Mouse (Mus musculus): Measurements from ENCODE around the gene Ifi203. TPM values are rescaled to one million over a fixed set of nuclear protein-coding genes. Genes with fewer than 3 reads are reported as not detected.
"Not testable (repeated sequence)": the region's sequence is repeated elsewhere in the genome, so short reads cannot be mapped to it uniquely, and the experiment has no call there.

Ifi203 gene
- polyA plus RNA-seq, 1 experiment from 2014 or later, result 0.17 TPM

DNA sequence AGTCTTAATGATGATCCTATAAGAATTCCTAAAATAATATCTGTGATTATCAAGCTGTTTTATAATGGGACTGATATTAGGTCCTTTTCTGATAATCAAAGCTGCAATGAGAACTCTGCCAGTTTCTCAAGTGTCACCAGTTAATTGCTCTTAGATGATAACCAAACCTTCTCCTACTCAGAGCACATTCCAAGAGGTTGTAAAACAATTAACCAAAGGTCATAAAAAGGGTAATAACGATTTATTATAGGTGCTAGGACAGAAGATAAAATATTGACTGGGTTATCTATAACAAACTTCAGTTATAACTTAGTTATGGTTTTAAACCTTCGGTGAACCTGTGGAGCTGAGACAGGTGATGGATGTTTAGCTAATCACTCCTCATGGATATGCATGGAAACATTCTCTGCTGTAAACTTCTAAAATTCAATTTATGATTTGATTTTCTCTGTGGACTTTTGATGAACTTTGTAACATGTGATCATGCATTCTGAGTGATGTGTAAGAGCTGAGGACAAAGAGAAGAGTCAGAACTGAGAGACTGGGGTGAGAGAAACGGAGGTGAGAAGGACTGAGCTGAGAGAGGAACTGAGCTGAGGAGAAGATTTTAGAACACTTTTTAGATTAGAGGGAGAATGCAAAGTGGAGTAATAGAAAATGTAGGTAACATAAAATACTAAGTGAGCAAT is 13.5 kb upstream of the Ifi203 start:
- 76% methylated on average over 3 of the region's 3 CpGs for WGBS
- H3K36me3 ChIP-seq (replicated peaks; ENCODE audit: control insufficient read depth, insufficient read depth, low read depth, low read length); H3K4me2 ChIP-seq (ENCODE audit: low read depth, low read length); ATAC-seq (replicated peaks; ENCODE audit: insufficient number of reproducible peaks, low FRiP score, low TSS enrichment, low read depth); H3K4me1 ChIP-seq (ENCODE audit: control insufficient read depth, insufficient read depth, low read length); DNase-seq (ENCODE audit: low spot score); H3K9me3 ChIP-seq (replicated peaks; ENCODE audit: control insufficient read depth, low read length); H3K4me3 ChIP-seq (ENCODE audit: low read depth, low read length); H3K27me3 ChIP-seq (ENCODE audit: control insufficient read depth, insufficient read depth, low read length); H3K27ac ChIP-seq (replicated peaks; ENCODE audit: low read depth, low read length); H3K9ac ChIP-seq (replicated peaks; ENCODE audit: low read length): not testable (repeated sequence)

DNA sequence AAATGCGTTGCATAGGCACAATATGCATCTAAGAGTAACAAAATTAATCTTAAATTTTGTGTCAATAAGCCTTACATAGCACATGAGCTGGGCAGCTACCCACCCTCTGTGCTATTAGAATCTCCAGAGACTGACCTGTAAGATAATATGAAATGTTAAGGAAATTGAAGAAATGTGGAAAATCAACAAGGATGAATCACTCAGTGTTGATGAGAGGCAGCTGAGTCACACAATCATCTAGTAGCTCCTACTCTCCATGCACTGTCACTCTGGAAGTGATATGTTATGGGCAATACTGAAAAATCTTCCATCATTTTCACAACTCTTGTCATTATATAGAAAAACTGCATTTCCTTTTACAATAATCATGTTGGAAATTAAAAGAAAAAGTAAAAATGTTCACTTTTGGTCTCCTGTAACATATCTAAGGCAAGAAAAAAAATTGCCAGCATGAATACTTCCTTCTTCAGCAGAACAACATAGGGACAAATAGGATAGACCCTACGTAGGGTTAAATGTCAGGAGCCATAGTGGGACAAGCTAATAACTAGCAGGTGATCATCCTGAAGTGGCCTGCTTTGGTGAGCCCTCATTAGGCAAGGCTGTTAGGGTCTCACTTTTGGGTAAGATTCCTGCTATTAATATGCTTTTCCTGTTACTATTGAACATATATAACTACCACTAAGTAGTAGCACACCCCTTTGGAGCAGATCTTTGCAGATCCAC is 12.8 kb upstream of the Ifi203 start:
- DNase-seq (ENCODE audit: low spot score) (no peak), ATAC-seq (replicated peaks; ENCODE audit: insufficient number of reproducible peaks, low FRiP score, low TSS enrichment, low read depth) (no peak)
- no peaks in the 10 kb centered on the region for H3K27me3 ChIP-seq (ENCODE audit: control insufficient read depth, insufficient read depth, low read length)
- no peak overlapping the region for H3K4me3 ChIP-seq (ENCODE audit: low read depth, low read length)
- no peak overlapping the region for H3K4me2 ChIP-seq (ENCODE audit: low read depth, low read length)
- H3K36me3 ChIP-seq (replicated peaks; ENCODE audit: control insufficient read depth, insufficient read depth, low read depth, low read length), result no peaks in the 10 kb centered on the region
- H3K27ac ChIP-seq (replicated peaks; ENCODE audit: low read depth, low read length), result no peak overlapping the region
- H3K4me1 ChIP-seq (ENCODE audit: control insufficient read depth, insufficient read depth, low read length), result no peaks in the 10 kb centered on the region
- no peaks in the 10 kb centered on the region for H3K9me3 ChIP-seq (replicated peaks; ENCODE audit: control insufficient read depth, low read length)
- WGBS, result 86% methylated on average over 2 of the region's 2 CpGs
- no peak overlapping the region for H3K9ac ChIP-seq (replicated peaks; ENCODE audit: low read length)

DNA sequence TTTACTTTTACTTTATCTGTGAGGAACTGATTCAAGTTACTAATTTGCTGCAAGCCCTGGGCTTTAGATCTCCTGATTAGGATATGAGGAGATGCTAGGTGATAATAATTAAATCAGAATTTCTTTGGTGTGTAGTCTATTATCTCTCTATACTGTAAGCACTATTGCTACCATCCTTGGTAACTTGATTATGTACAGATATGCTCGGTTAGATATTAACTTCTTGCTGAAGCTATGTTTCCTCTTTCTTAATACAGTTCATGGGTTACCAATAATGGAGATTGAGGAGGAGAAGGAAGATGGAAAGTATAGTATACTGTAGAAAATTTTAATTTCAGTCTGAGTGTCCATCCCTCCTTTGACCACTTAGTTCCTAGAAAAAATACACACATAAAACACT is 11.1 kb upstream of the Ifi203 start:
- no peak overlapping the region for H3K9ac ChIP-seq (replicated peaks; ENCODE audit: low read length)
- H3K9me3 ChIP-seq (replicated peaks; ENCODE audit: control insufficient read depth, low read length), result no peaks in the 10 kb centered on the region
- no peak overlapping the region for H3K4me3 ChIP-seq (ENCODE audit: low read depth, low read length)
- ATAC-seq (replicated peaks; ENCODE audit: insufficient number of reproducible peaks, low FRiP score, low TSS enrichment, low read depth), result no peak
- no peak for DNase-seq (ENCODE audit: low spot score)
- no peak overlapping the region for H3K4me2 ChIP-seq (ENCODE audit: low read depth, low read length)
- no peaks in the 10 kb centered on the region for H3K27me3 ChIP-seq (ENCODE audit: control insufficient read depth, insufficient read depth, low read length)
- no peak overlapping the region for H3K27ac ChIP-seq (replicated peaks; ENCODE audit: low read depth, low read length)
- 81% methylated on average over 1 of the region's 1 CpGs for WGBS
- H3K4me1 ChIP-seq (ENCODE audit: control insufficient read depth, insufficient read depth, low read length), result no peaks in the 10 kb centered on the region
- no peaks in the 10 kb centered on the region for H3K36me3 ChIP-seq (replicated peaks; ENCODE audit: control insufficient read depth, insufficient read depth, low read depth, low read length)

DNA sequence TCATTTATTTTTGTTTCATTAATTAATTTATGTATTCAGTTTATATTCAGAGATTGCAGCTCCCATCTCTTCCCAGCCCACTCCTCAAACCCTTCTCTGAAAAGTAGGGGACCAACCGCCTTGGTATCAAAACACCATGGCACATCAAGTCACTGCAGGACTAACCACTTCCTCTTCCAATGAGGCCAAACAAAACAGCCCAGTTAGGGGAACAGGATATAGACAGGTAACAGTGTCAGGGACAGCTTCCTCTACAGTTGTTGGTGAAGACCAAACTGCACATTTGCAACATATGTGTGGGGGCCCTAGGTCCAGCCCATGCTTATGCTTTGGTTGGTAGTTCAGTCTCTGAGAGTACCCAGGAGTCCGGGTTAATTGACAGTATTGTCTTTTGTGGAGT is 6.6 kb upstream of the Ifi203 start:
- not testable (repeated sequence) for ATAC-seq (replicated peaks; ENCODE audit: insufficient number of reproducible peaks, low FRiP score, low TSS enrichment, low read depth); H3K27ac ChIP-seq (replicated peaks; ENCODE audit: low read depth, low read length)
- 86% methylated on average over 2 of the region's 2 CpGs for WGBS

DNA sequence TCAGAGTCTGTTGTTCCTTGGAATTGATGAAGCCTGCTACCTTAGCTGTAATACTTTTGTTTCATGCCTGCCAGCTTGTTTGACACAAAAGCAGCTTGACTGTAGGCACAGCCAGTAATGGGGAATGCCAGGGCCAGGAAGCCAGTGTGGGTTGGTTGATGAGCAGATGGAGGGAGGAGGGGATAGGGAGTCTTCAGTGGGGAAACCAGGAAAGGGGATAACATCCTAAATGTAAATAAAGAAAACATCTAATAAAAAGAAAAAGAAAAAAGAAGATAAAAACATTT is 251 bp upstream of the Ifi203 start:
- not testable (repeated sequence) for H3K4me1 ChIP-seq (ENCODE audit: control insufficient read depth, insufficient read depth, low read length); H3K27me3 ChIP-seq (ENCODE audit: control insufficient read depth, insufficient read depth, low read length); H3K27ac ChIP-seq (replicated peaks; ENCODE audit: low read depth, low read length)

More for the DNA sequence above, 6.6 kb upstream of the Ifi203 start:
- not testable (repeated sequence) for H3K4me3 ChIP-seq (ENCODE audit: low read depth, low read length); H3K9ac ChIP-seq (replicated peaks; ENCODE audit: low read length); H3K36me3 ChIP-seq (replicated peaks; ENCODE audit: control insufficient read depth, insufficient read depth, low read depth, low read length); H3K4me1 ChIP-seq (ENCODE audit: control insufficient read depth, insufficient read depth, low read length); H3K27me3 ChIP-seq (ENCODE audit: control insufficient read depth, insufficient read depth, low read length); H3K9me3 ChIP-seq (replicated peaks; ENCODE audit: control insufficient read depth, low read length); DNase-seq (ENCODE audit: low spot score); H3K4me2 ChIP-seq (ENCODE audit: low read depth, low read length)

DNA sequence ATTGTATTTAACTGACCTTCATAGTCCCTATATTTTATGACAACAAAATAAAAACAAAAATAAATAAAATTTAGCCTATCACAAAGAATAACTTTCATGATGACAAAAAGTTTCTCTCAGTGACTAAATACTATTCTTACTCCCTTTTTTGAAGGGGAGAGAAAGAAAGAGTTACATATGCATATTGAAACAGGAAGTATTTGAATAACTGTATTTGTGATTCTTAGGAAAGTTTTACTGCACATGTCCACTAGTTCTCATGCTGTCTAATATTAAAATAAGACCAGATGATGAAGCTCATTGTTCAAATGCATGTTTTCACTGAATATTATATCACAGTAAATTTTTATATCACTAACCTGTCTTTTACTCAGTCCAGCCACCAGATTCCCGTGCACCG is 950 bp downstream of the Ifi203 start:
- H3K27ac ChIP-seq (replicated peaks; ENCODE audit: low read depth, low read length); H3K4me3 ChIP-seq (ENCODE audit: low read depth, low read length); H3K4me1 ChIP-seq (ENCODE audit: control insufficient read depth, insufficient read depth, low read length); H3K9ac ChIP-seq (replicated peaks; ENCODE audit: low read length); H3K36me3 ChIP-seq (replicated peaks; ENCODE audit: control insufficient read depth, insufficient read depth, low read depth, low read length); H3K4me2 ChIP-seq (ENCODE audit: low read depth, low read length); DNase-seq (ENCODE audit: low spot score); H3K9me3 ChIP-seq (replicated peaks; ENCODE audit: control insufficient read depth, low read length); H3K27me3 ChIP-seq (ENCODE audit: control insufficient read depth, insufficient read depth, low read length); ATAC-seq (replicated peaks; ENCODE audit: insufficient number of reproducible peaks, low FRiP score, low TSS enrichment, low read depth): not testable (repeated sequence)
- 92% methylated on average over 2 of the region's 2 CpGs for WGBS

More for the DNA sequence above, 251 bp upstream of the Ifi203 start:
- DNase-seq (ENCODE audit: low spot score); H3K9me3 ChIP-seq (replicated peaks; ENCODE audit: control insufficient read depth, low read length); H3K36me3 ChIP-seq (replicated peaks; ENCODE audit: control insufficient read depth, insufficient read depth, low read depth, low read length); H3K9ac ChIP-seq (replicated peaks; ENCODE audit: low read length); H3K4me2 ChIP-seq (ENCODE audit: low read depth, low read length); H3K4me3 ChIP-seq (ENCODE audit: low read depth, low read length); ATAC-seq (replicated peaks; ENCODE audit: insufficient number of reproducible peaks, low FRiP score, low TSS enrichment, low read depth): not testable (repeated sequence)

DNA sequence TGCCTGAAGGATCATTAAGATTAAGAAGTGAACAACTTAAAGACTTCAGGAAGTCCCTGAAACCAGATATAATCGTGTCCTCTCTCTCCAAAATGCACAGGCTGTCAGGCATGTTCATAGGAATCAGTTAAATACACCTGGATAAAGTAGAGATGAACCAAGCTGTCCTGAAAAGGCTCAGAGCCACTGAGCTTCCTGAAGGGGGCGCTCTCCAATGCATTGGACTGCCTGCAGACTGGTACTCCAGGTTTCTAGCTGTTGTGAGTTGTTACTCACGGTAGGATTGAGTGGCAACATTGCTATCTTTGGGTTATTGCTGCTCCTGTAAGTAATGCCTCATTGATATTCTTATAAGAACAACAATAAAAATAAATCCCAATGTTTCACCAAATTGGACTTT is 23.2 kb downstream of the Ifi203 start:
- H3K4me1 ChIP-seq (ENCODE audit: control insufficient read depth, insufficient read depth, low read length), result not testable (repeated sequence)

DNA sequence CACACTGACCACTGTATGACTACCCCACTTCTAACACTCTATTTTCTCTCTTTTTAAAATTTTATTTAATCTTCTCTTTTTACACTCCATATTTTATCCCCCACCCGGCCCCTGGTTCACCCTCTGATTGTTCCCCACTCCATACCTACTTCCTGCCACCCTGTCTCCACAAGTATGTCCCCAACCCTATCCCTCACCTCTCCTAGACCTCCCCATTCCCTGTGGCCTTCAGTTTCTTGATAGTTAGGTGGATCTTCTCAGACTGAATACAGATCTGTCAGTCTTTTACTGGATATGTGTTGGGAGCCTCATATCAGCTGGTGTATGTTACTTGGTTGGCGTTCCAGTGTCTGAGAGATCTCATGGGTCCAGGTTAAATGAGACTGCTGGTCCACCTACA is 27.9 kb downstream of the Ifi203 start:
- Histone ChIP-seq H3K27me3 (ENCODE audit: control insufficient read depth, insufficient read depth, low read length) (no peaks in the 10 kb centered on the region), H3K4me3 (ENCODE audit: low read depth, low read length) (no peak overlapping the region), H3K9me3 (replicated peaks; ENCODE audit: control insufficient read depth, low read length) (no peaks in the 10 kb centered on the region), H3K27ac (replicated peaks; ENCODE audit: low read depth, low read length) (no peak overlapping the region), H3K9ac (replicated peaks; ENCODE audit: low read length) (no peak overlapping the region), H3K4me2 (ENCODE audit: low read depth, low read length) (no peak overlapping the region), H3K36me3 (replicated peaks; ENCODE audit: control insufficient read depth, insufficient read depth, low read depth, low read length) (no peaks in the 10 kb centered on the region), H3K4me1 (ENCODE audit: control insufficient read depth, insufficient read depth, low read length) (no peaks in the 10 kb centered on the region)
- ATAC-seq (replicated peaks; ENCODE audit: insufficient number of reproducible peaks, low FRiP score, low TSS enrichment, low read depth) (no peak; the same call in 1 of the 2 replicates), DNase-seq (ENCODE audit: low spot score) (no peak)
- WGBS, result 79% methylated on average over 2 of the region's 2 CpGs

More for the DNA sequence above, 23.2 kb downstream of the Ifi203 start:
- H3K9me3 ChIP-seq (replicated peaks; ENCODE audit: control insufficient read depth, low read length); H3K27me3 ChIP-seq (ENCODE audit: control insufficient read depth, insufficient read depth, low read length); H3K36me3 ChIP-seq (replicated peaks; ENCODE audit: control insufficient read depth, insufficient read depth, low read depth, low read length); DNase-seq (ENCODE audit: low spot score); H3K9ac ChIP-seq (replicated peaks; ENCODE audit: low read length); H3K4me2 ChIP-seq (ENCODE audit: low read depth, low read length); ATAC-seq (replicated peaks; ENCODE audit: insufficient number of reproducible peaks, low FRiP score, low TSS enrichment, low read depth); H3K4me3 ChIP-seq (ENCODE audit: low read depth, low read length); H3K27ac ChIP-seq (replicated peaks; ENCODE audit: low read depth, low read length): not testable (repeated sequence)
- WGBS, result 74% methylated on average over 2 of the region's 3 CpGs
